Mouse (Mus musculus) ES-Bruce4 (cell line): ENCODE data around the gene Lag3.

Source experiments
- EP300 ChIP-seq: IDR thresholded peaks from 2 replicates; pipeline ENCODE4 v1.6.1; 2011; ENCODE audit warnings: low read depth, low read length; ENCODE audit not compliant: insufficient read depth
- POLR2A ChIP-seq: IDR thresholded peaks from one replicate; pipeline ENCODE4 v1.8.1; 2011; ENCODE audit warnings: low read length; ENCODE audit not compliant: insufficient read depth

DNA sequence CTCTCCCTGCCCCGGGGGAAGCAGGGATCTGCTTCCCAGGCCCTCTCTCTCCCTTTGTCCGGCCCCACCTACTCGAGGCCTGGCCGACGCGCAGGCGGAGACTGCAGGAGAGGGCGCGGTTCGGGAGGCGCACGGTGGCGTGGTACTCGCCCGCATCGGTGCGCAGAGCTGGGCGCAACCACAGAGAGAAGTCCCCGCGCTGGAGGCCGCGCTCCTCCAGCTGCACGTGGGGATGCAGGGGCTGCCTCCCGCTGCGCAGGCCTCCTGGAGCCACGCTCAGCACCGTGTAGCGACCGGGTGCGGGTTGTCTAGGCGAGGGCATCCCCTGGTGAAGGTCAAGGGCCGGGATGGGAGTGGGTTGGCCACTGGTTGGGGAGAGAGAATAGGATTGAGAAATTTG, 1.5 kb downstream of the Lag3 start:
- TF ChIP-seq POLR2A: no peak
- TF ChIP-seq EP300: 0 out of 2 replicates have a peak, but pooled peaks have one; percentile 51
